Mouse (Mus musculus) mouse trophoblast stem cell (cell line): ENCODE data around the gene Megf6.

Experiments used
- in situ Hi-C, 2 experiments: fragments of 300-500 bp; cut with MseI, MboI; formaldehyde crosslinking; loops; 2 replicates in 1 of 2; 3 replicates in 1 of 2; pipeline ENCODE4 v1.15.1; 2025

The Megf6 gene

GRCm38 (mm10) chr4:154170506-154171150 is at the start of gene Megf6:
Gene Megf6 (plus strand): TSS chr4:154170730.
- in situ Hi-C loops = no loop called here

GRCm38 (mm10) chr4:154121800-154122199 is 48.7 kb upstream of the Megf6 start:
- in situ Hi-C loops = no loop called here

- in situ Hi-C loops = no loop called here
Observed at GRCm38 (mm10) chr4:154122374-154122773, 48.2 kb upstream of the Megf6 start.

- in situ Hi-C loops = no loop called here
Observed at GRCm38 (mm10) chr4:154123553-154123952, 47.0 kb upstream of the Megf6 start.

- in situ Hi-C loops = no loop called here
Observed at GRCm38 (mm10) chr4:154125202-154125601, 45.3 kb upstream of the Megf6 start.

GRCm38 (mm10) chr4:154127273-154127672 is 43.3 kb upstream of the Megf6 start:
- in situ Hi-C loops = no loop called here

GRCm38 (mm10) chr4:154129950-154130349 is 40.6 kb upstream of the Megf6 start:
- in situ Hi-C loops = no loop called here

GRCm38 (mm10) chr4:154131894-154132293 is 38.6 kb upstream of the Megf6 start:
- in situ Hi-C loops = no loop called here

- in situ Hi-C loops = no loop called here
Observed at GRCm38 (mm10) chr4:154134803-154135202, 35.7 kb upstream of the Megf6 start.

GRCm38 (mm10) chr4:154137139-154137538 is 33.4 kb upstream of the Megf6 start:
- in situ Hi-C loops = no loop called here

- in situ Hi-C loops = no loop called here
Observed at GRCm38 (mm10) chr4:154139671-154140181, 30.8 kb upstream of the Megf6 start.

- in situ Hi-C loops = no loop called here
Observed at GRCm38 (mm10) chr4:154140182-154140212, 30.5 kb upstream of the Megf6 start, which contains the start of gene Trp73. Gene Trp73 (minus strand): TSS chr4:154140208.

GRCm38 (mm10) chr4:154140213-154141008 is 30.1 kb upstream of the Megf6 start:
- in situ Hi-C loops = no loop called here

- in situ Hi-C loops = no loop called here
Observed at GRCm38 (mm10) chr4:154141009-154141867, 29.3 kb upstream of the Megf6 start.

GRCm38 (mm10) chr4:154142211-154143040 is 28.1 kb upstream of the Megf6 start, which contains the start of gene Wrap73:
Gene Wrap73 (plus strand): TSS chr4:154142372.
- in situ Hi-C loops = no loop called here

- in situ Hi-C loops = no loop called here
Observed at GRCm38 (mm10) chr4:154144712-154145111, 25.8 kb upstream of the Megf6 start.

- in situ Hi-C loops = no loop called here
Observed at GRCm38 (mm10) chr4:154146342-154146741, 24.2 kb upstream of the Megf6 start.

GRCm38 (mm10) chr4:154154104-154154503 is 16.4 kb upstream of the Megf6 start:
- in situ Hi-C loops = loop anchor here in 1 of 2 experiments (10.0 kb wide), 1 partner anchor 89 kb away; no protein-coding TSS in a partner anchor

- in situ Hi-C loops = loop anchor here in 1 of 2 experiments (10.0 kb wide), 1 partner anchor 91 kb away; no protein-coding TSS in a partner anchor
Observed at GRCm38 (mm10) chr4:154156050-154156449, 14.5 kb upstream of the Megf6 start.

GRCm38 (mm10) chr4:154157970-154158662 is 12.4 kb upstream of the Megf6 start:
- in situ Hi-C loops = loop anchor here in 1 of 2 experiments (10.0 kb wide), 1 partner anchor 93 kb away; no protein-coding TSS in a partner anchor

- in situ Hi-C loops = loop anchor here in 1 of 2 experiments (10.0 kb wide), 1 partner anchor 94 kb away; no protein-coding TSS in a partner anchor
Observed at GRCm38 (mm10) chr4:154159002-154159401, 11.5 kb upstream of the Megf6 start.
